Mouse (Mus musculus): ENCODE measurements around the gene Pde1a.

DNA sequence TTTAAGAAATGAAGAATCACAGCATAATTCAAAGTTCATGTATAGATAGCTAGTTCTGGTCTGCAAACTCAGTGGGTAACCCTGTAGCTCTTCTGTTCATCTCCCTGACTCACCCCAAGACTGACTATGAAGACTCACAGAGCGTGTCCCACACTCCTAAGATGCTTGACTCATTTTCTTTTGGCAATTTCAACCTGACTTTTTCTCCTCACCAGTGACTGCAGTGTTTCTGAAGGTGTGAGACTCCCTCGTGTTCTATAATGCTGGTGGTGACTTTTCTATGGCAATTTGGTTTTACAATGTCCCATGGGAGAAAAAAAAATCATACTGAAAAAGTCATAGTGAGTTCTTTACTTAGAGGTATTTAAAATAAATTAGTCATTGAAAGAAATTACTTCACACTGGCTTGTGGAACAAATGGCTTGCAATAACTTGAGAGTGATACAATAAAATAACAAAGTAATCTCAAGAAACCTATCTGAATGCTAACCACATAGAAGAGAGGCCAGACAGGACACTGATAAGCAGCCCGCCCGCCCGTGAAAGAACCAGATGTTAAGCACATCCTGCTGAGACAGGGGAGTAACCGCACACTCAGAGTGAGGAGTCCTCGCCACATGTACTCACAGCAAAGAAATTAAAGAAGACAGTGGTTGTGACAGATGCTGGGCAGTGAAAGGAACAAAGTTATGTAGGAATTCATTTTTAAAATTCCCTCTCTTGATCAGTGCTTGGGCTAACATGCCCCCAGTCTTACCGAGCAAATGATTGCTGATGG lies 183.2 kb downstream of the Pde1a start:
- TF ChIP-seq CTCF (IDR thresholded peaks at IDR 0.05; ENCODE audit: borderline replicate concordance, insufficient read depth, low read length) (no peak), POLR2A (IDR thresholded peaks at IDR 0.05; ENCODE audit: low read depth, low read length) (no peak)

Measured in embryonic fibroblast, embryonic 13.5 days (primary cell).